Mouse (Mus musculus) c-Kit-positive CD71-negative TER-119-negative erythroid progenitor cells, embryonic 14.5 days (primary cell): ENCODE data around the gene Scarf1.
A peak's percentile ranks its signal among the peaks of the same experiment; 100 is the strongest.

Experiments used
- DNase-seq: peaks from one replicate; pipeline ENCODE4 v3.0.0-alpha.2; 2013; ENCODE audit warnings: low read depth

Scarf1 gene

GRCm38 (mm10) chr11:75565849-75566248 is 52.5 kb downstream of the Scarf1 start:
- no peak for DNase-seq

GRCm38 (mm10) chr11:75566276-75567196 is 53.2 kb downstream of the Scarf1 start:
- DNase-seq: no peak

DNA sequence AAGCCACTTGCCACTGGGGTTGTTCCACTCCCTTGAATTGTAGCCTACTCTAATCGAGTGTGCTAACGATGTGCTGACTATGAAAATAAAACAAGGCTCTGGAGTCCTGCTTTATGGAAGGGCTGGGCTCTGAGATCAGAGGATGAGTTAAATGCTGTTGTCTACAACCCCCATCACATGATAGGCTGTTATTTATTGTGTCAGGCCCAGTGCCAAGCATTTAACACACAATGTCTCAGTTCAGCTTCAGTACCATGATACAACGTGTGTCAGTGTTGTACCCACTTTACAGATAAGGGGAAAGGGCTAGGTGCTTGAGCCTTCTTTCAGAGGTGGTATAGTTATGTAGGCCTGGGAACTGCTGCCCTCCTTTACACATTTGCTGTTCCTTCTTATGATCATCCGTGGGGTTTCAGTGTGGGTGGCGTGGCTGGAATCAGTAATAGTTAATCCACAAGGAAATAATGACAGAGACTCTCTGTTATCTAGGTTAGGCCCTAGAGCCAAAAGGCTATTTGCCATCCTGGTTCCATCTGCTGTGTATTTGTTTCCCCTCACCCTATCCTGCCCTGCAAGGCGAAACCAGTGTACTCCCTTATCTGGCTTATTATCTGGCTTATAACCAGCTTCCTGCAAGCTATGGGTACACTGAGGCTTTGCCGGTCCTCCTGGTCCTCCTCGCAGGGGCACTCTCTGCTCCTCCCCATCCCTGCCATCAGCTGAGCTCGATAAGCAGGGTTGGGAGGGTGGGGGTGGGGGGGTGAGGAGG is 54.2 kb downstream of the Scarf1 start:
- no peak for DNase-seq

GRCm38 (mm10) chr11:75568115-75568511 is 54.8 kb downstream of the Scarf1 start:
- DNase-seq: no peak

DNA sequence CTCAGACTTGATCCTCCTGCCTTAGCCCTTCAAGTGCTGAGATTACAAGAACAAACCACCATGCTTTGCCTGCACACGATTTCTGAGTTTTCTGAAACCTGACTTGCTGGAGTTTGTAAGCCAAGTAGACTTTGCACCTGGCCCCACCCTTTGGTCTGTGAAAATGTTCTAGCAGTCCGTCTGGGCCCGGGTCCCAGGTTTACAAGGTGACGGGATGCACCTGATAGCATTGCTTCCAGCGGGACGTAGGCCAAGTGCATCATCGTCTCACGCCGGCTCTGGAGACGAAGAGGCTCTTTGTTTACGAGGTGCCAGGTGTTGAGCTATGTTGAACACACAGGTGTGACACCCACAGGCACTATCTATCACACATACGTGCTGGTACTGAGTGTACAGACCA is 55.6 kb downstream of the Scarf1 start:
- no peak for DNase-seq

- DNase-seq: no peak
Observed at GRCm38 (mm10) chr11:75570375-75571125, 57.2 kb downstream of the Scarf1 start.

- DNase-seq: peak; percentile 62
Observed at GRCm38 (mm10) chr11:75571126-75571990, 58.0 kb downstream of the Scarf1 start.

DNA sequence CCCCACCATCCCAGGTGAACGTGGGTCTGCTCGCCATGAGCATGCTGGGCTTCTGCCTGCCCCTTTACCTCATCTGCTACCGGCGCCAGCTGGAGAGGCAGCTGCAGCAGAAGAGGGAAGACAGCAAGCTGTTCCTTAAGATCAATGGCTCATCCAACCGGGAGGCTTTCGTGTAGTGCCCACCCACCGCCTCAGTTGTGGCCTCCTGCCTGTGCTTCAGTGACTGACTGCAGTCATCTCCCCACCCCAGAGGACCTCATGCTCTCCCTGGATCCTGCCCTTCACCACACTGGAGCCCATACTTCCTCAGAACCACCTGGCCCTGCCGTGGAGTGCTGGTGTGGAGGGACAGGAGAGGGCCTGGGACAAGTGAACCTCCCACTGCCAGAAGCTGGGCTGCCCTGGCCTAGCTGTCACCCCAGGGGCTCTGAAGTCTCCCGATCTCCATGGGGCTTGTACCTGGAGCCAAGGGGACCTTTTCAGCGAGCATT is 59.0 kb downstream of the Scarf1 start:
- DNase-seq: no peak

DNA sequence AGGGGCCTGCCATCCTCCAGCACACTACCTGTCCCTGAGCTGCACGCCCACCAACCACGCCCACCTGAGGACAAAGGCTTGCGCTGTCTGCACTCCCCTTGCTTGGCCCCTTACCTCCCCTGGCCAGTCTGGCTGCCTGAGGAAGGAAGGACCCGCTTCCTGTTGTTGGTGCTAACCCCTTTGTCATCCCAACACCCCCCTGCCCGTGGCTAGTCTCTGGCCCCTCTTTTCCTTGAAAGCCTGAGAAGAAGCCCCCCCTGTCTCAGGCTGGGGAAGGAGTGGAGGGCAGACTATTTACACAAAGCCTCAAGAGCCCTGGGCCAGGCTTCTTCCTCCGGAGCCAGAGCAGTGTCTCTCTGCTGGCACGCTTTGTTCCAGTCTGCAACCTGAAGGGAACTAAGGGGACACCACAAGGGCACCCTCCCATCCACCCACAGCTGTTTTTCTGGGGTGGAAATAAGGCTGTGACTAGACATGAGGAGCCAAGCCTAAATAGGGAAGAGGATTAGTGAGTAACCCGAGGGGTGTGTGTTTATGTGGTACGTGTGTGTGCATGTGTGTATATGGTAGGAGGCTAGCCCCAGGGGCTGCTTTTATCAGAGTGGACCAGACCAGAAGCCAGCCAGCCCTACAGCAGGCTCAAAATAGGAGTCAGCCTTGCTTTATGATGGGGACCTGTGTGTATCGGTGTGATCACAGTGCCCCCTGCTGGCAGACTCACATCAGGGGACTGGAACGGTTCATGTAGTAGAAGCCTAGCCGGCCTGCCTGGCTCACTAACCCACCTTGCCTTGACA is 59.7 kb downstream of the Scarf1 start:
- DNase-seq: peak; percentile 93

DNA sequence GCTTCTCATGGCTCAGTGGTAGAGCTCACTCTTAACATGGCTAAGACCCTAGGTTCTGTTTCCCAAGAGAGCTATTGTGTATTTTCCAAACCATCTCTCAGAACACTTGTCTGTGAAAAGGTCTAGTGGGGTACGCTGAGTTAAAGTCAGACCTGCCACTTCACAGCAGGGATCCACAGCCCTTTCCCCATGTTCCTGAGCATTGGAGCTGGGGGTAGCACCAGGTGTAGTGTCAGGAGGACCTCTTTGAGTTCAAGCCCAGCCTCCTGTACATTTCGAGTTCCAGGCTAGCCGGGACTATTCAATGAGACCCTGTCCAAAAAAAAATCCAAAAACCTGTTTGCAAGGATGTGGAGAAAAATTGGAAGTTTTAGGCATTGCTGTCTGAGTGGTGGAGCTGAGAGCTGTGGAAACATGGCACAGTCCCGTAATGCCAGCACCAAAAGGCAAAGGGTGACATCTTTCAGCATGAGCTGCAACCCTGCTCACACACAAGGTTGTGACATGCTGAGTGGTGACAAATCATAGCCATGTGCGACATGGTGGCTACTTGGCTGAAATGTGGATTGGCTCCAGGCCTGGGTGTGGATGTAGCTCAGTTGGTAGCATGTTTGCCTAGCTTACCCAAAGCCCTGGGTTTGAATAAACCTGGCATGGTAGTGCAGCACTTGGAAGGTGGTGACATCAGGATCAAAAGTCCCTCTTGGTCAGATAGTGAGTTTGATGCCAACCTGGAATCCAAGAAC is 61.2 kb downstream of the Scarf1 start:
- no peak for DNase-seq

- DNase-seq: no peak
Observed at GRCm38 (mm10) chr11:75575560-75576123, 62.3 kb downstream of the Scarf1 start.
